12 mouse cellular contexts compared by ENCODE assay signal in the genomic region with DNA sequence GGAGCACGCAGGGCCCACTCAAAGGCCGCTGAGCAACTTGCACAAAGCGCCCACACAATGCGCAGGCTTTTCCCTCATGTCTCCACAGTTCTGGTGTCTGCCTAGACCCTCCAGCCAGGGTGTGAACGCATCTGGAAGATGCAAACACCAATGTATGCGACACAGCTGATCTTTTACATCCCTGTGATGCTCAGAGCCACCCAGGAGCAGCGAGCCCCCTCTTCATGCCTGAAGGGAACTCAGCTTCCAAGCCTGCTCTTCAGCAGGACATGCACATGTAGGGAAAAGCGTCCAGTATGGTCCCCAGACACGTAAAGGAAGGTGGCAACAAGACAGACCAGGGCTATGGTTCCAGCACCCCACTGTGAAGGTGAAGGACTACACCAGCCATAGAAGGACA. TPM values are rescaled to one million over a fixed set of nuclear protein-coding genes. Genes with fewer than 3 reads are reported as not detected.
DNase-seq lines count a peak whose midpoint lies in the region; ATAC-seq lines count a peak whose summit lies in the region.
"Had no signal": no experiment of that assay in that cellular context is flagged by ENCODE, and none has a peak within 500 bp of the region (broad histone marks: within the 10 kb centered on the region; RNA-seq: fewer than 3 reads in every experiment).

No protein-coding gene starts in this region.

- H3K4me2 ChIP-seq in heart, embryonic 12.5 days: peak overlapping the region; percentile 89; the same call in 1 of the 2 replicates
- peak overlapping the region; percentile 79 for H3K4me2 ChIP-seq in embryonic facial prominence, embryonic 13.5 days
- peak overlapping the region; percentile 61 for H3K4me2 ChIP-seq in limb, embryonic 15.5 days

- no peak overlapping the region for H3K9ac ChIP-seq in heart, embryonic 12.5 days
- no peak overlapping the region for H3K9ac ChIP-seq in embryonic facial prominence, embryonic 13.5 days
- H3K9ac ChIP-seq in limb, embryonic 15.5 days: no peak overlapping the region

- peaks cover 34% of the 10 kb centered on the region for H3K4me1 ChIP-seq in heart, embryonic 12.5 days (replicated peaks)
- peaks cover 34% of the 10 kb centered on the region for H3K4me1 ChIP-seq in embryonic facial prominence, embryonic 13.5 days
- peaks cover 36% of the 10 kb centered on the region for H3K4me1 ChIP-seq in limb, embryonic 15.5 days

- no peak overlapping the region for H3K27ac ChIP-seq in heart, embryonic 12.5 days (ENCODE audit: poor library complexity, severe bottlenecking)
- no peak overlapping the region for H3K27ac ChIP-seq in embryonic facial prominence, embryonic 13.5 days
- H3K27ac ChIP-seq in limb, embryonic 15.5 days: peak overlapping the region; percentile 96

- peaks cover 25% of the 10 kb centered on the region for H3K27me3 ChIP-seq in heart, embryonic 12.5 days (replicated peaks)
- peaks cover 17% of the 10 kb centered on the region for H3K27me3 ChIP-seq in embryonic facial prominence, embryonic 13.5 days
- 0 out of 2 replicates have a peak, but pooled peaks cover 3% of the 10 kb centered on the region for H3K27me3 ChIP-seq in limb, embryonic 15.5 days
- H3K27me3 ChIP-seq: CH12.LX had no signal

- DNase-seq in heart, postnatal 4 days: no peak
- DNase-seq in R1 (ENCODE audit: low read depth, low spot score): peak; percentile 10
- no peak for DNase-seq in adrenal gland, adult (ENCODE audit: inconsistent age in 2 of 2, low spot score in 1 of 2)
- DNase-seq in adrenal gland, adult 18-20 months (ENCODE audit: low spot score in 2 of 2): no peak
- DNase-seq in layer of hippocampus, adult 9-11 months: no peak
- DNase-seq: cerebellum, adult 11 months; thymus, postnatal 25 days had no signal

- H3K4me3 ChIP-seq in heart, embryonic 12.5 days: no peak overlapping the region
- peak overlapping the region; percentile 70; the same call in 1 of the 2 replicates for H3K4me3 ChIP-seq in embryonic facial prominence, embryonic 13.5 days
- peak overlapping the region; percentile 65 for H3K4me3 ChIP-seq in limb, embryonic 15.5 days
- H3K4me3 ChIP-seq: myocyte had no signal

- H3K9me3 ChIP-seq in heart, embryonic 12.5 days (replicated peaks): no peaks in the 10 kb centered on the region
- no peaks in the 10 kb centered on the region for H3K9me3 ChIP-seq in embryonic facial prominence, embryonic 13.5 days
- no peaks in the 10 kb centered on the region for H3K9me3 ChIP-seq in limb, embryonic 15.5 days

- no peaks in the 10 kb centered on the region for H3K36me3 ChIP-seq in heart, embryonic 12.5 days
- H3K36me3 ChIP-seq in embryonic facial prominence, embryonic 13.5 days: no peaks in the 10 kb centered on the region
- H3K36me3 ChIP-seq in limb, embryonic 15.5 days: no peaks in the 10 kb centered on the region

- WGBS in heart, embryonic 12.5 days: 34% methylated on average over 9 of the region's 9 CpGs
- 29% methylated on average over 9 of the region's 9 CpGs for WGBS in embryonic facial prominence, embryonic 13.5 days
- 46% methylated on average over 9 of the region's 9 CpGs for WGBS in limb, embryonic 15.5 days

- ATAC-seq in heart, embryonic 12.5 days (ENCODE audit: insufficient number of reproducible peaks, low FRiP score): no peak
- ATAC-seq in embryonic facial prominence, embryonic 13.5 days (ENCODE audit: insufficient number of reproducible peaks, insufficient read depth, low FRiP score, low TSS enrichment, low read depth): no peak
- ATAC-seq in limb, embryonic 15.5 days (ENCODE audit: insufficient number of reproducible peaks, low FRiP score, low TSS enrichment, low read depth): no peak

RNA-seq across cellular contexts. Expression of a gene that starts 1.5 kb away (rescaled TPM):
- 15.1 and 15.2 TPM in 2 replicates for polyA plus RNA-seq in heart, embryonic 12.5 days (2016; fragmentation: Nextera tagmentation; extraction: Ambion mirVana)
- total RNA-seq in heart, postnatal 4 days (2021): 10 to 100 TPM; 17.6 to 20.2 TPM
- polyA plus RNA-seq in embryonic facial prominence, embryonic 13.5 days (2015; fragmentation: Nextera tagmentation; extraction: Ambion mirVana): 84.9 and 114 TPM in 2 replicates
- polyA plus RNA-seq in limb, embryonic 15.5 days (2015; fragmentation: Nextera tagmentation; extraction: Ambion mirVana): 180 and 191 TPM in 2 replicates
- total RNA-seq in adrenal gland, adult 18-20 months (2021): 10 to 100 TPM; 10.9 to 11.0 TPM

RNA-seq across cellular contexts. Expression of a gene that starts 39.5 kb away (rescaled TPM):
- 1,256 and 1,264 TPM in 2 replicates for polyA plus RNA-seq in heart, embryonic 12.5 days (2016; fragmentation: Nextera tagmentation; extraction: Ambion mirVana)
- 100 to 1,000 TPM; 924 to 968 TPM for total RNA-seq in heart, postnatal 4 days (2021)
- polyA plus RNA-seq in embryonic facial prominence, embryonic 13.5 days (2015; fragmentation: Nextera tagmentation; extraction: Ambion mirVana): 640 and 679 TPM in 2 replicates
- polyA plus RNA-seq in limb, embryonic 15.5 days (2015; fragmentation: Nextera tagmentation; extraction: Ambion mirVana): 572 and 583 TPM in 2 replicates
- 100 to 1,000 TPM; 332 to 555 TPM for total RNA-seq in adrenal gland, adult 18-20 months (2021)
